Mouse (Mus musculus): ENCODE results near the gene Ifit1bl2.
"Not testable (repeated sequence)": the region's sequence is repeated elsewhere in the genome, so short reads cannot be mapped to it uniquely, and the experiment has no call there.

The Ifit1bl2 gene

GRCm38 (mm10) chr19:34640623-34641022 lies at the start of gene Ifit1bl2, which contains the start of gene Ifit1:
TSS of gene Ifit1bl2 (minus strand) at chr19:34640743.
TSS of gene Ifit1 (plus strand) at chr19:34640871.
- DNase-seq: no peak

GRCm38 (mm10) chr19:34685530-34685929 lies 45.0 kb upstream of the Ifit1bl2 start:
- no peak for DNase-seq

GRCm38 (mm10) chr19:34684857-34685256 lies 44.3 kb upstream of the Ifit1bl2 start:
- DNase-seq: peak; percentile 34

- DNase-seq: no peak
Measured at GRCm38 (mm10) chr19:34678428-34678827, 37.9 kb upstream of the Ifit1bl2 start.

- DNase-seq: no peak
Measured at GRCm38 (mm10) chr19:34673476-34673875, 32.9 kb upstream of the Ifit1bl2 start.

GRCm38 (mm10) chr19:34666127-34666526 lies 25.6 kb upstream of the Ifit1bl2 start:
- DNase-seq: peak; percentile 69

- peak; percentile 65 for DNase-seq
Measured at GRCm38 (mm10) chr19:34662740-34663139, 22.2 kb upstream of the Ifit1bl2 start.

- peak; percentile 79 for DNase-seq
Measured at GRCm38 (mm10) chr19:34662067-34662507, 21.5 kb upstream of the Ifit1bl2 start.

GRCm38 (mm10) chr19:34656511-34657298 lies 16.2 kb upstream of the Ifit1bl2 start:
- DNase-seq: peak; percentile 79

GRCm38 (mm10) chr19:34655227-34655805 lies 14.8 kb upstream of the Ifit1bl2 start:
- no peak for DNase-seq

GRCm38 (mm10) chr19:34650997-34651396 lies 10.5 kb upstream of the Ifit1bl2 start:
- DNase-seq: no peak

GRCm38 (mm10) chr19:34650276-34650675 lies 9.7 kb upstream of the Ifit1bl2 start:
- DNase-seq: no peak

GRCm38 (mm10) chr19:34647630-34648029 lies 7.1 kb upstream of the Ifit1bl2 start:
- not testable (repeated sequence) for DNase-seq

- no peak for DNase-seq
Measured at GRCm38 (mm10) chr19:34642616-34643015, 2.1 kb upstream of the Ifit1bl2 start.

- DNase-seq: peak; percentile 40
Measured at GRCm38 (mm10) chr19:34636933-34637557, 3.5 kb downstream of the Ifit1bl2 start.

GRCm38 (mm10) chr19:34633484-34633883 lies 7.1 kb downstream of the Ifit1bl2 start:
- no peak for DNase-seq

GRCm38 (mm10) chr19:34631487-34631886 lies 9.1 kb downstream of the Ifit1bl2 start:
- DNase-seq: no peak

GRCm38 (mm10) chr19:34627496-34627895 lies 13.0 kb downstream of the Ifit1bl2 start:
- no peak for DNase-seq

GRCm38 (mm10) chr19:34624663-34625062 lies 15.9 kb downstream of the Ifit1bl2 start:
- DNase-seq: no peak

- DNase-seq: no peak
Measured at GRCm38 (mm10) chr19:34623781-34624180, 16.8 kb downstream of the Ifit1bl2 start.

GRCm38 (mm10) chr19:34620871-34621270 lies 19.7 kb downstream of the Ifit1bl2 start:
- no peak for DNase-seq

- DNase-seq: not testable (repeated sequence)
Measured at GRCm38 (mm10) chr19:34612243-34613001, 28.1 kb downstream of the Ifit1bl2 start.

GRCm38 (mm10) chr19:34610118-34610517 lies 30.4 kb downstream of the Ifit1bl2 start:
- not testable (repeated sequence) for DNase-seq

Data from liver (tissue).